Mouse (Mus musculus) thymus, postnatal 4 days (tissue): ENCODE data around the gene Zfand2a.

Experiments used
- DNase-seq: peaks from one replicate; pipeline ENCODE4 v3.0.0; 2021

The Zfand2a gene

DNA sequence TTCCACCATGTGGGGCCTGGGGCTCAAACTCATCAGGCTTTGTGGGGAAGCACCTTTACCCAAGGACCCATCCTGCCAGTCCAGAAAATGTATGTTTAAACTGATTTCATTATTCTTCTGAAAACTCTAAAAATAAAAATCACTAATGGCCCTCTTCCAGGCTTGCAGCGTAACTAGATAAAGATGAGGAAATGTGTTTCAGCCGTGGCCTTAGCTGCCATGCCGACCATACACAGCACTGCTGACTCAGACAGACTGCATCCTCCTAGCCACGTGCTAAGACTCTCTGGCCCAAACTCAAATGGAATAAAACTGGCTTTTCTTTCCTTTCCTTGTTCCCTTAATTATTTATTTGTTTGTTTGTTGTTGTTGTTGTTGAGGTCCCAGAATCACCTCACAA lies 19.5 kb downstream of the Zfand2a start:
- no peak for DNase-seq

DNA sequence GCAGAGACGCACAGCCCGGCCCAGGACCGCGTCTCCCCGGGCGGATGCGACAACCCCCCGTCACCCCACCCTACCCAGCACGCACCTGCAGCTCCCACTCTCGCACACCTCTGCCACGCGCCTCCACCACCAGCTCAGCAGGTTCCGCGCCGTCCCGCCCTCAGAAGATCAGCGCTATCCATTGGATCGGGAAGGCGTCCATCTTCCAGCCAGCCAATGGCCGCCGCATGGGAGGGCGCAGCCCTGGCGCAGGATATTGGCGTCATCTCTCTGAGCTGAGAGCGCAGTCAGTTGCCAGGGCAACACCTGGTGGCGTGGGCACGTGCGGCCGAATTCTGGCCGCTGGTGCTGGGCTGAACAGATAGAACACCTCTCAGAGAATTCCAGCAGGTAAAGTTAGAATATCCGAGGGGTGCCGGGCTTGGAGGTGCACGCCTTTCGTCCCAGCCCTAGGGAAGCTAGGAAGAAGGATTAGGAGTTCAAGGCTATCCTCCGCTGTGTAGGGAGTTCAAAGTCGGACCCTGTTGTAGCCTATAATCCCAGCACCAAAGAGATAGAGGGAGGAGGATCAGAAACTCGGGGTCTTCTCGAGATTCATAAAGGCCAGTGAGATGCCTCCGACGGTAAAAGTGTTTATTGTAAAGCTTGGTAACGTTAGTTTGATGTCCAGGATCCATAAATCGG lies 23.8 kb downstream of the Zfand2a start, which contains the start of gene 3110082I17Rik:
Gene 3110082I17Rik, minus strand, starts transcription at position 144 of the 684 bp plus-strand sequence.
- peak; percentile 99 for DNase-seq

DNA sequence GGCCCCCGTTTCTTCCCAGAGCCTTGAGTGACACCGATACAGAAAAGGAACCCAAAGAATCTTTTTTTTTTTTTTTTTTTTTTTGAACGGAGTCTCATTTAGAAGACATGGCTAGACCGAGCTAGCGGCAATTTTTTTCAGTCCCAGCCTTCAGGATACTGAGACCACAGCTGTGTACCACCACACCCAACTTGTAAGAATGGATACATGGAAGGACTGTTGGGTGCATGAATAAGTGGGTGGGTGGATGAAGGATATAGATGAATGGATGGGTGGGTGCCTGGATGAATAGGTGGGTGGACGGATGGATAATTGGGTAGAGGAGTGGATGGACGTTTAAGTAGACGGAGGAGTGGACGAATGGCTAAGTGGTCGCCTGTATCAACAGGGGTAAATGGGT lies 24.4 kb downstream of the Zfand2a start:
- no peak for DNase-seq

DNA sequence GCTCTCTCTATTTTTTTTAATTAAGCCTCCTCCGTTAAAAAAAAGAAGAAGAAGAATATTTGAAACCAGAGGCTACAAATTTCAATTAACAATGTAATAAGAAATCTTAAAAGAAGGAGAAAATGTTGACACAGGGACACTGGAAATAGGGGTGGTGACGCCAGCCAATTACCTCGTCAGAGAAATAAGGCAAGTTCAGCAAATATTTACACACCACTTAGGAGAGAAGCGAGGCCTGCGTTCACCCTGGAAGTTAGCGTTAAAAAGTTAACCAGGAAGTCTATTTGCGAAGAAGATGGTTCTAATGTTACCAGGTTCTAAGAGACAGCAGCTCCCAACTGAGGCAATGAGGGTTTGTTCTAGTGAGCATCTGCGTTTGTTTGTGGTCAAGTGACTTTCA lies 27.1 kb downstream of the Zfand2a start:
- no peak for DNase-seq

GRCm38 (mm10) chr5:139455166-139455565 lies 29.2 kb downstream of the Zfand2a start:
- DNase-seq = no peak

- DNase-seq = no peak
Observed at GRCm38 (mm10) chr5:139453031-139453430, 31.3 kb downstream of the Zfand2a start.

- DNase-seq = peak; percentile 35
Observed at GRCm38 (mm10) chr5:139449926-139450325, 34.4 kb downstream of the Zfand2a start.

GRCm38 (mm10) chr5:139449161-139449791 lies 35.1 kb downstream of the Zfand2a start:
- DNase-seq = peak; percentile 70

- DNase-seq = no peak
Observed at GRCm38 (mm10) chr5:139448025-139448424, 36.3 kb downstream of the Zfand2a start.

DNA sequence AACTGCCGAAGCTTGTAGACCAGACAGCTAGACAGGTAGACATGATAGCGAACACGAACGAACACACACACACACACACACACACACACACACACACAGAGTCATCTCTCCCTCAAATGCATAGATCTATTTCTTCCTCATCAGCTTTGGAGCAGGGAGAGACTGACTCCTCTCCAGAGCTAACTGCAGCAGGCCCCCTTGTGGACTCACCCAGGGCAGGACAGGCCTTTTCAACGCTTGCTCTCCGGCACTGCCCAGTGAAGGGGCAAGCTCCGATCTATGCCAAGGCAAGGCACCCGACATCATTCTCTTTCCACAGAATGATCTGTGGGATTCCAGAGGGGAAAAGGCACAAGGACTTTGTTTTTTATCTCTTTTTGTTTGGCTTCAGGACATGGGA lies 39.1 kb downstream of the Zfand2a start:
- DNase-seq = no peak

DNA sequence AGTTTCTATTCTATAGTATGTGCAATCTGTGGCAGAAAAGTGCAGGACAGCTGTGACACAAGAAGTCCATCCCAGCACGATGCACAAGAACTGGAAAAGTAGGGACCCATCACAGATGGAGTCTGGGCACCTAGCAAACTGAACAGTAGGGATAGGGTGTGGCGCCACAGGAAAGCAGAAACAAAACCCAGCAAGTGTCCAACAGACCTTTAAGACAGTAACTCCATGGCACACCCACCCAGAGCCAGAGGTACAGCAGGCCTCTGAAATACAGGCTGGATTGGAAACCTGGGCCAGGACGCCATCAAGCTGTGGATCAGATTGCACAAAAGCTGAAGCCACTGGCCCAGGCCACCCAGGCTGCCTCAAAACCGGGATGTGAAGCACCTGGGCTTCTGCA lies 41.4 kb downstream of the Zfand2a start:
- DNase-seq = no peak

- DNase-seq = no peak
Observed at GRCm38 (mm10) chr5:139442428-139442827, 41.9 kb downstream of the Zfand2a start.

DNA sequence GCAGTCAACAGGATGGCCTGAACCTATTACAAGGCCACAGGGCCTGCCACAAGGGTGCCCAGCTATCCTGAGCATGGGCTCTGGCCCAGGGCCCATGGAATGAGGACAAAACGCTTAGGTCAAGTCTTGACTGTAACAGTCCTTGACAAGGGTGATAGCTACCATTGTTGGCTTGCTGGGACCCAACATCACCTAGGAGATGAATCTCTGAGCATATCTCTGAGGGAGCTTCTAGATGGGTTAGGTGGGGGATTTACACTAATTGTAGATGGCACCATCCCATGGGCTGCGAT lies 42.7 kb downstream of the Zfand2a start:
- no peak for DNase-seq

DNA sequence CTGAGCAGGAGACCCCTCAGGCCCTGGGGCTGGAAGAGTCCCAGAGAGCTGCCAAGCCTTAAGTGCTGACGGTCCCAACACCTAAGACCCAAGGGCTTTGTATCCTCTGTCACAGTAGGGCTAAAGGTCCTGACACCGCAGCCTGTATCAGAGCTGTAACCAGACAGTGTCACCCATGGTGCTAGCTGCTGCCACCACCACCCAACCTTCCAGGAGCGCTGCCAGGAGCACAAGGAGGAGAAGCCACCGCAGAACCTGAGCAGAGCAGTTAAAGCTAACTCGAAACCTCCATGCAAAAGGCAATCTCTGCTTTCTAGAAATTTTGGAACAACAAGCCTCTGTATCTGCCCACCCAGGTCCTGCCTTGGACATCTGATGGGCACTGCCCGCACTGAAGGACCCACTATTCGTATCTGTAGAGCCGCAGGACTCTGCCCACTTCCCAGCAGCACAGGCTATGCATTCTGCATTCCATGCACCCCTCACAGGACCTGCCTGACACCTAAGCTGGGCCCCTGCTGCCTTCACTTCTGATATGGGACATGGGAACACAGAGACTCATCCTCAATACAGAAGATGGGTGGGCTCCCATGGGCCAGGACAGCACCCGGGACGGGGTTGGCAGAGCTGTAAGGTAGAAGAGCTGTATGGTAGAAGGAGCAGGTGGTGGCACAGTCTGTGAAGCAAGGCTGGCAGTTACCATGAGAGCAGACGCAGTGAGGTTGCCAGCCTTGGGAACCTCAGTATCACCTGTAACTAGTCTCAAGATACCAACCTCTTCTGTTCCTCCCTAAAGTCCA lies 43.2 kb downstream of the Zfand2a start:
- no peak for DNase-seq

DNA sequence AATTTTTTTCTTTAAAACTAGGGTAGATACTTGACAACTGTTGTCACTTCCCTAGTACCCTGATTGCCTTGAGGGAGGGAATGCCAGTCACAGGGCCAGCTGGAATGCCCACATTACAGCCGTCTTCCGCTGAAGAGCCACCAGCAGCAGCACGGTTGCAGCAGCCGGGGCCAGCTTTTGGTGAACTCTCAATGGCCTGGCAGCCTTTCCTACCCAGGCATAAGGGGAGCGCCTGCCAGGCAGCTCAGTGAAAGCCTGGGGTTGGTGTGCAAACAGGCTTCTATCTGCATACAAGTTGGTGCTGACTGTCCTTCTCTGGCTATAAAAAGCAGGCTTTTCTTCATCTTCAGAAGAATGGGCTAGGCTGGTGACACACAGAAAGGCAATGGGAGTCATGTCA lies 43.9 kb downstream of the Zfand2a start:
- DNase-seq = no peak

- DNase-seq = no peak
Observed at GRCm38 (mm10) chr5:139438440-139438839, 45.9 kb downstream of the Zfand2a start.

DNA sequence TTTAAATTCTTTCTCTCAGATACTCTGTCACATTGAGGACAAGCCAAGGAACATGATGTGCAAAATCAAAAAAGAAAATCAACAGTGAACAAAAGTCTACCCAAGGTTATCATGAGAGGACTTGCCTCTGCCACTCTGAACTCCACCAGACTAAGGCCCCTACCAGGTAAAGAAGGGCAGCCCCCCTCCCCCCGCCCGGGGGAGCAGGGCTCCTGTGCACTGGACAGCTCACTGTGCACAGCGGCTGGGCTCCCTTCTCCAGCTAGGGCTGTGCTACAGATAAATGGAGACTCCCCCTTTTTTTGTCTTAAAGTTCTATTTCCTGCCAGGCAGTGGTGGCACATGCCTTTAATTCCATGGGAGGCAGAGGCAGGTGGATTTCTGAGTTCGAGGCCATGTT lies 46.6 kb downstream of the Zfand2a start:
- DNase-seq = no peak

DNA sequence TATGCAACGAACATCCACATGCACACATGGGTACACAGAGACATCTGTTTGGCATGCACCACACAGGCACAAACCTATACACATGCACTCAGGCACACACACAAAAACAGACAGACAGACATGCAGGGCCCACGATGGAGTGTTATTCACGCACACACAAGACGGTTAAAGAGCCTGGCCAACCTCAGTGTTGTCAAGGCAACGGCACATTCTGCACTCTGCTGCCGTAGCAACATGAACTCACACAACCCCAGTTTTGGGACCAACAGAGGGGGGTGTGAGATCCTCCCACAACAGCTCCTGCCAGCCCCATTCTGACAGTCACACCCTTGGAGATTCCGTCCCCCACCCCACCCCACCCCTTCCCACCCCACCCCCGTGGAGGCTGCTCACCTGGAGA lies 49.4 kb downstream of the Zfand2a start:
- no peak for DNase-seq

- DNase-seq = no peak
Observed at GRCm38 (mm10) chr5:139433842-139434568, 50.3 kb downstream of the Zfand2a start.

DNA sequence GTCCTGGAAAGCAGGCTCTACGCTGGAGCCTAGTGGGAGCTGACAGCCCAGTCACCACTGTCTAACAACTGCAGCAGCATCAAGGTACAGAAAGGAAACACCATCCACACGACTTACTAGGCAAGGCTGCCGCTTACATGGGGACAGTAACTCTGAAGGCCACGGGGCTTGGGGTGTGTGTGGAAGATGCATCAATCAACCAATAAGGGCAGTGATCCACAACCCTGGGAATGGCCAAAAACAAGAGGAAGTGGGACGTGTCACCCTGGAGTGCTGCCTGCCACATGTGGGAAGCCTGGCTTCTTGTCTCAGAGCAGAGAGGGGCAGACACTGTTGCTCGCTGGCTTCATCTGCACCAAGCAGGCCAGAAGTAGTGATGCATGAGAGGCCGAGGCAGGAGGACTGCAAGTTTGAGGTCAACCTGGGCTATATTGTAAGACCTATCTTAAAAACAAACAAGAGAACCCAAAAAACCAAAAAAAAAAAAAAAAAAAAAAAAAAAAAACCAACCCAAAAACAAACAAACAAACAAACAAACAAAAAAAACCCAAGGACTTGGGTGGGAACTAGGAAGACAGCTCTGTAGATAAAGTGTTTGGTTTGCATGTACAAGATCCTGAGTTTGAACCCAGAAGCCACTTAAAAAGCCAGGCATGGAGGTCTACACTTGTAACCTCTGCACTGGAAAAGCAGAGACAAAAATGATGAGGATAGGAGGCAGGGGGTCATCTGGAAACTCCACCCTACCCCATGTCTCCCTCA lies 51.4 kb downstream of the Zfand2a start:
- no peak for DNase-seq

DNA sequence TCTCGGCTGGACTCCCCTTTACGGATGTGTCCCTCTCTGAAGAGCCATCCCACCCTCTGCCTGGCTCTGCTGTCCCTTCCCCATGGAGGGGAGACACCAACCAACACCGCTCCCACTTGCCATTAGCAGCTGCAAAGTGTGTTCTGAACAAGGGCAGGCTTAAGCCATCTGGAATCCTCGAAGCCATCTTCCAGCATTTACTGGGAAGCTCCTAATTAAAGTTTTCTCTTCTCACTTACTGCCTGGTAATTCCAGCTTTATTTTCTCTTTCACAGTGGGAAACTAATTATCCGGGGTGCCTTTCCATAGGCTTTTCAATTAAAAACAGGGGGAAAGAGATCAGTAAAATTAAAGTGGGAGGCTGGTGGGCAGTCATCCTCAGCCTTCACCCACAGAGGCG lies 52.0 kb downstream of the Zfand2a start:
- no peak for DNase-seq

- DNase-seq = no peak
Observed at GRCm38 (mm10) chr5:139429818-139430341, 54.5 kb downstream of the Zfand2a start.
